28 mouse cellular contexts compared by ENCODE assay signal in the genomic region with DNA sequence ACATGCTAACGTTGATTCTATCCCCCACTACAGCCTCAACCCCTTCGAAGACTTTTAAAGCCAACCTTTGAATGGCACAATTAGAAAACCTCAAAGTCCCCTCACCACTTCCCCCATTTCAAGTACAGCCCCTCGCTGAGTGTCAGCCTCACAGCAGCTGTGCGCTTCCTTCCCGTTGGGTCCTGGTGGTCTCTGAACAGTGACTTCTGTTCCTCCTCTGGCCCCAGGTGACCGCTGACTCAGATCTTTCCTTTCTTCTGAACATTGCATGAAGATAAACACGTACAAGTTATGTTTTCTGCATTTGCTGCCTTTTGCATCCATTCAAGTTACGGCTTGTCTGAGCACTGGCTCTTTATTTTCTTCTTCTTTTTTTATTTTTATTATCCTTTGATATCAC.
DNase-seq lines count a peak whose midpoint lies in the region; ATAC-seq and TF ChIP-seq lines count a peak whose summit lies in the region.
"Had no signal": no experiment of that assay in that cellular context is flagged by ENCODE, and none has a peak within 500 bp of the region (broad histone marks: within the 10 kb centered on the region; RNA-seq: fewer than 3 reads in every experiment).

No protein-coding gene starts in this region.

- peak; percentile 77 for ATAC-seq in granulocyte monocyte progenitor cell, adult 5-6 weeks (replicated peaks; ENCODE audit: poor library complexity, severe bottlenecking)
- no peak for ATAC-seq in erythroid progenitor cell, adult 5-6 weeks (replicated peaks; ENCODE audit: low FRiP score, poor library complexity, severe bottlenecking)
- ATAC-seq: forebrain, embryonic 15.5 days; inflammation-experienced regulatory T-cells, adult 6 months had no signal

- H3K27me3 ChIP-seq in thymus, adult 2 months (ENCODE audit: control insufficient read depth, insufficient read depth, low read length): no peaks in the 10 kb centered on the region
- H3K27me3 ChIP-seq: forebrain, embryonic 15.5 days; heart, embryonic 12.5 days; hindbrain, embryonic 15.5 days; limb, embryonic 13.5 days; lung, embryonic 15.5 days; midbrain, embryonic 12.5 days; neural tube, embryonic 12.5 days had no signal

- H3K36me3 ChIP-seq in thymus, adult 2 months (ENCODE audit: control insufficient read depth, insufficient read depth, low read length): no peaks in the 10 kb centered on the region
- H3K36me3 ChIP-seq: forebrain, embryonic 15.5 days; G1E; heart, embryonic 12.5 days; hindbrain, embryonic 10.5 days; hindbrain, embryonic 15.5 days; limb, embryonic 13.5 days; lung, embryonic 15.5 days; midbrain, embryonic 12.5 days; neural tube, embryonic 12.5 days had no signal

- no peak overlapping the region for H3K4me3 ChIP-seq in thymus, adult 2 months (ENCODE audit: control insufficient read depth, insufficient read depth, low read length)
- H3K4me3 ChIP-seq: forebrain, embryonic 15.5 days; heart, adult 2 months; heart, embryonic 12.5 days; hindbrain, embryonic 10.5 days; hindbrain, embryonic 15.5 days; layer of hippocampus, adult 2 months; left cerebral cortex, adult 2 months; limb, embryonic 13.5 days; lung, embryonic 15.5 days; megakaryocyte, embryonic 14.5 days; midbrain, embryonic 12.5 days; myocyte; neural tube, embryonic 12.5 days had no signal

- peaks cover 16% of the 10 kb centered on the region for H3K4me1 ChIP-seq in thymus, adult 2 months (replicated peaks; ENCODE audit: control insufficient read depth, insufficient read depth, low read length)
- H3K4me1 ChIP-seq: heart, embryonic 12.5 days; limb, embryonic 13.5 days had no signal

- H3K27ac ChIP-seq in thymus, adult 2 months (ENCODE audit: control insufficient read depth, insufficient read depth, low read length): no peak overlapping the region
- H3K27ac ChIP-seq: forebrain, embryonic 15.5 days; heart, adult 2 months; hindbrain, embryonic 10.5 days; hindbrain, embryonic 15.5 days; layer of hippocampus, adult 2 months; left cerebral cortex, adult 2 months; limb, embryonic 13.5 days; lung, embryonic 15.5 days; midbrain, embryonic 12.5 days; neural tube, embryonic 12.5 days had no signal

- no peak for TF ChIP-seq POLR2A in thymus, adult 2 months (IDR thresholded peaks at IDR 0.05; ENCODE audit: control insufficient read depth, extremely low read depth, insufficient read depth, low read length, poor library complexity)

- WGBS in thymus, adult 2 months: 14% methylated on average over 8 of the region's 8 CpGs

- peak; percentile 21 for DNase-seq in thymus, adult 2 months
- DNase-seq in thymus, adult 18-20 months: no peak
- DNase-seq in thymus, postnatal 14 days: peak; percentile 32
- DNase-seq in adrenal gland, adult 18-20 months (ENCODE audit: low spot score in 2 of 2): no peak
- DNase-seq in embryo, embryonic 10.5 days (ENCODE audit: low spot score): no peak
- DNase-seq: adrenal gland, postnatal 10 days; cerebellum, adult 11 months; cerebellum, adult 9-10 months; gastrocnemius, postnatal 25 days; heart, adult 2 months; kidney, adult 2 months; kidney, postnatal 36 days had no signal

- TF ChIP-seq CTCF in thymus, adult 2 months (IDR thresholded peaks at IDR 0.05; ENCODE audit: borderline replicate concordance, control insufficient read depth, extremely low read depth, insufficient read depth, low read length, poor library complexity): no peak

Comparison
In these comparisons a context has a peak if more than half of its experiments do, and no peak if none do; other contexts are left out.
1. DNase-seq: peak in thymus, adult 2 months (single experiment) and thymus, postnatal 14 days (single experiment); none in thymus, adult 18-20 months (0 of 2), adrenal gland, adult 18-20 months (0 of 2) and embryo, embryonic 10.5 days (single experiment).